Mouse (Mus musculus) c-Kit-positive CD71-positive TER-119-positive erythroid progenitor cells, embryonic 14.5 days (primary cell): ENCODE data around the gene Slc35c2.
A peak's percentile ranks its signal among the peaks of the same experiment; 100 is the strongest.

Experiments used
- DNase-seq: peaks from one replicate; pipeline ENCODE4 v3.0.0-alpha.2; 2013; ENCODE audit warnings: low spot score

The Slc35c2 gene

DNA sequence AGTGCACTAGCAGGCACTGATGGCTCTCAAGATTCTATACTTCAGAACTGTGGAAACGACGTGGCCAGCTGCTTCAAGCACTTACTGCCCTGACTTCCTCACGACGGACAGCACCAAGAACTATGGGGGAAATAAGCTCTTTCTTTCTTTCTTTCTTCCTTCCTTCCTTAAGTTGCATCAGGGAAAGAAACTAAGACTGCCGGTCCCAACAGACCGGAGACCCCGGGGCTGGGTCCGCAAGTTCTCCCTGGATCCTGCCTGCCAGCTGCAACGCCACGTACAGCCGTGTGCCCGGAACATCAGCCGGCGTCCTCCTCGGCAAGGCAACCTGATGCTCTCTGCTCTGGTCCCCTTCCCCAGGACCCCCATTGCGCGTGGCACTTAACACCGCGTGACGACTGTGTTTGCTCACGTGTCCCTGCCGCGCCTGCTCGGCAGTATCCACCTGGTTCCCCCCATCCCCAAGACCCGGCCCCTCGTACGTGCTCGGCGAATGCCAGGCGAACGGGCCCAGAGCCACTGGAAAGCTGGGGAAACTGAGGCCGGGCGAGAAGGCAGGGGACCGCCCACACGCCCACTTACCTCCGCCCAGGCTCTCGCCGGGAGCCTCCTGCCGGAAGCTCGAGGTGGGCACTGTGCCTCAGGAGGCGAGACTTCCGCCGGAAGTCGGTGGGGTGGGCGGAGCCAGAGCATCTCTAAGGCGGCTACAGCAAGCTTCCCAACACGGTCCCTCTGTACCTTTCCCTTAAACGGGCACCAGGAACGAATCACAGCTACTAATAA is at the start of gene Slc35c2:
Slc35c2 (minus strand) TSS at position 668 of the 783 bp plus-strand sequence.
- peak; percentile 79 for DNase-seq

DNA sequence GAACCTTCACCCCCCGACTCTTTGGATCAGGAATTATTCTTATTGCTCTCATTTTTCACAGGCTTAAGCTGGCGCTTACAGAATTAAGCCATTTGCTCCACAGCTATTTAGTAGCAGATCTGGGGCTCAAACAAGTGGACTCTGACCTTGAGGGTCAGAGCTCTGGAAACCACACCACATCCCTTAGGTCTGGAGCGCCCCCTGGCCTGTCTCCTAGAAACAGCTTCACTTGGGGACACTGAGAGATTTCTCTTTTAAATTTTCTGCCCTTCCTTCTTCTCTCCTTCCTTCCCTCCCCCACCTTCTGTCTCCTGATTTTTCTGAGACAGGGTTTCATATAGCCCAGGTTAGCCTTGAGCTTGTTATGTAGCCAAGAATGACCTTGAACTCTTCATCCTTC is 49.5 kb upstream of the Slc35c2 start:
- no peak for DNase-seq

DNA sequence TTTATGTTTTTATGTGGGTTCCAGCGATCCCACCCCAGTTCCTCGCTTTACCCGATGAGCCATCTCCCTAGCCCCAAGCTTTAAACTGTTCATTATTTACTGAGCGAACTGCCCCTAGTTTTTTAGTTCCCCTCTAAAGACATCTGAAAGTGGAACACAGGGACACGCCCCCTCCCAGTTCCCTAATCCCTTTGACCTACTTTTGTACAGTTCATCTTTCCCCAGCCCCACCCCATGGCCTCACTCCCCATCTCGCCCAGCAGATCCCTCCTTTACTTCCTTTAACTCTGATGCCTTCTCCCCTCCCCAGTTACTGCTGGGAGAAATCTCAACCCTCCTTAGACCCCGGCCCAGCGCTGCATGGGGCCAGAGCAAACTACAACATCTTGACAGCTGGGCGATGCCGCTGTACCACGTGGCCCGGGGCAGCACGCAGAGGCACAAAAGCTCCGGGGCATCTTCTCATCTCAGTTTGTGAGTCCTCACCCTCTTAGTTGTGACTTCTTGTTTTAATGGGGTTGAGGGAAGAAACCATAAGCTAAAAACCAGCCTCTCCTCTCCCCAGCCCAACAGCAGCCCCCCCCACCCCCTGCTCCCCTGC is 45.0 kb upstream of the Slc35c2 start:
- DNase-seq: no peak

DNA sequence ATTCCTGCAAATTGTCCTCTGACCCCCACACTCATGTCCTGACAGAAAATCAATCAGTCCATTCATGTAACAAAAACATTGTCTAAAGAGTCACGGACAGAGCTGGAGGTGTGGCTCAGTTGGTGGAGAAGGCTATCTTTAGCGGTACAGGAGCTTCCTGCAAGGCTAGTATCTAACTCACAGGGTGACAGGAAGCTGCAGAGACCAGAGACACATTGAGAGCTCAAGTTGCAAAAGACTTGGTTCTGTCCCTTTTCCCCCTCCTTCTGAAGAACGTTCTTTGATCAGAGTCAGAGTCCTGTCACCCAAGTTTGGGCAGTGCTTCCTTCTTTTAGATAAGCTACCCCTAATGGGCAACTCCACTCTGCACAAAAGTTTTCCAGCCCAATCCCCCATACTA is 42.0 kb upstream of the Slc35c2 start:
- no peak for DNase-seq

DNA sequence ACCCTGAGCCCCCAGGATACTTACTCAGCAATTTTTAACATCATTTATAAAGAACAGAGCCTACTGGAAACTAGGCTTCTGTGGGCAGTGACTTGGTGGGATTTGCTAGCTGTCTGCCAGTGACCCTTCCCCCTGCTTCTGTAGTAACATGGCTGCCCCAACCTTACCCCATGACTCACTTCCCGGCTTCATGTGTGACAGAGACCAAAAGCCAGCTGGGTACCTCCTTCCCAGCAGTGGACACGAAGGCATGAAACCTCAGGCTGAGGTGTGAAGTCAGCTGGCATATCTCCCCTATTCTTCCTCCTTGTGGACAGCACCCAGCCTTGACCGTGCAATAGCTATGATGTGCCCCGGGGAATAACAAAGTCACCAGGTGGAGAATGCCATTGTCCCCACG is 41.1 kb upstream of the Slc35c2 start:
- DNase-seq: no peak

DNA sequence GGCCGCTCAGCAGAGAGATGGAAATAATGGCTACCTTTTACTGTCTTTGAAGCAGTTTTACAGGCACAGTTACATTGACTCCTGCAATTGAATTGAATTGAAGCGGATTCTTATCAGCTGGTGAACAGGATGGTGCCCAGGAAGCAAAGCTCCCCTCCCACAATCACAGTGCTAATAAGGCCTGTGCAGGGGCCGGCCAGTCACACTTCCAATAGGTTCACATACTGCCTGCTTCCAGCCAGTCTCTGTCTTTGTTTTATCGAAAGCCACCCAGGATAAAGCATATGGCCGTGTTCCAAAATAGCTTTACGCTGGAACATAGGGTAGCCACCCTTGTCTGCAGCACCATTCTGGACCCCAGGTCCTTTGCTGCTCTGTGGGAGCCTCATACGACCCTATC is 39.7 kb upstream of the Slc35c2 start:
- no peak for DNase-seq

DNA sequence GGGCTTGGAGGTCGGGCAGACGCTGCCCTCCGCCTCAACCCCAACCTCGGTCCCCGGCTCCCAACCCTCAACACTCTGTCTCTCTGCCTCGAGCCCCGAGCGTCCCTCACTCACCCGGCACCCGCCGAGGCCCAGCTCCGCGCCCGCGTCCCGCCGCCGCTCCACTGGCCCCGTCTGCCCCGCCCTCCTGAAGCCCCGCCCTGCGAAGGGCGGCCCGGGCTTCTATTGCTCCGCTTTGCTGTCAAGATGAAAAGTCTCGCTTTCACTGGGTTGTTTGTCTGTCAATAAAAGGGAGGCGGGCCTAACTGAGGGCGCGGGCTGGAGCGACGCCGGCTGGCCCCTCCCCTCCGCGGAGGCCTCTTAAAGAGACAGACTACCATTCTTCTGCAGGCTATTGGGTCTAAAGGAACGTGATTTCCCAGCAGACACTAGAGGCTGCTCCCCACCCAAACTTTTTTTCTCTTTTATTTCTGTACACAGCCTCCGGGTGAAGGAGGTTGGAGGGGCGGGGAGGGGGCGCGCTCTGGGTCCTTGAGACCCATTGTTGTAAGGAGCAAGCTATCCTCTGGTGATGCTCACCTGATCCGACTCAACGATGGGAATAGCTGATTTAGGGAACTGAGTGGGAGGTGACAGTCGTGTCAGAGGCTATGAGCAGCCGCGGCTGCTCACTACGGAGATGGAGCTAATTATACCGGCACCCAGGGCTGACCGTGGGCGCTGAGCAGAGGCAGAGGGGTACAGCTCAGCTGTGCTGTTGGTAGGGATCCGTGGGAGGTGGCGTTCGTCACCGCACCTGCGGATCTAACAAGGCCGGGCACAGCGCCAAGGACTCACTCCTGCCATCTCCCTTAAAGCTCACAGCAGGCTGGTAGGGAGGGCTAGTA is 38.9 kb upstream of the Slc35c2 start, which contains the start of gene Elmo2:
Elmo2 (minus strand) TSS at position 176 of the 887 bp plus-strand sequence.
- peak; percentile 97 for DNase-seq

DNA sequence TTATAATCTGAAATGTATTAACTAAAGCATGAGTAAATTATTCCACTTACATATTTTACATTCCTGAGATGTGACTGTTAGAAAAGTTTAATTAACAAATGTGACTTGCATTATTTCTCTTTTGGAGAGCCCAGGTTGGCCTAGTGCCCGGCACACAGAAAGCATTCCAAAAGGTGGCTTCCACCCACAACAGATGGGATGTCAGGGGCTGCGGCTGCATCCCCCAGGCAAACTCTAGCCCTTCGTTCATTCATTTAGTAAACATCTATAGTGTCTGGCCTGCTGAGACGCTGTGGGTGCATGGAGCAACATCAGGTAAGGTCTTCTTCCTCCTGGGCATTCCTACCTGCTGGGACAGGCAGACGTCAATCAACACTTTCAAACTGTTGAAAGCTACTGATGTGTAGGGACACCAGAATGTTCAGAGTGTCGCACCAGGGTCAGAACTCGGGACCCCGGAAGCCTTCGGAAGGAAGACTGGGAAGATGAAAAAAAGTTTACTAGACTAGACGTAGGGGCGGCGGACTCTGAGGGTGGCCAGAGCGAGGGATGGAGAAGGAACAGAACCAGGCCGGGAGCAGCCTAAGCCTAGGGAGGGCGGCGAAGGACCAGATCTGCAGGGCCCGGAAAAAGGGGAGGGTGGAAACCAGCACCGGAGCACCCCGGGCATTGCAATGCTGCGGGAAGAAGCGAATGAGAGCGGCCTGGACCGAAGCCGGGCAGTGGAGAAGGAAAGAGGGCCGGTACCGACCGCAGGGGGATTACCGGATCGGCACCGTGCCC is 38.0 kb upstream of the Slc35c2 start:
- DNase-seq: no peak

DNA sequence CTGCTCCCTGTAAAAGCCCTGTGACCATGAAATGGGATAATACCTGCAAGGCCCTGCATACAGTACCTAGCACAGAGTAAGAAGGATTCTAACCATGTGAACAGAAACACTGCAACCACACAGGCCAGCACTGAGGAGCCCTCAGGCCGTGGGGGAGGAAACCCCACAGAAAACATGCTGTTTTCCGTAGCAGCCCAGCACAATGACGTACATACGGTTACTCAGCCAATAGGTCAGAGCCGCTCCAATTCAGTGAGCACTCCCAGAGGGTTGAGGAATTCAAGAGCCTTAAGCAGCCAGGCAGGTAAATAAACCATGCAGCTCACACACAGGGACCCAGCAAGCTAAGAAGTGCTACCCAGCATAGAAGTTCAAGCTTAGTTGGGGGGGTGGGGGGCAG is 36.3 kb upstream of the Slc35c2 start:
- DNase-seq: no peak

DNA sequence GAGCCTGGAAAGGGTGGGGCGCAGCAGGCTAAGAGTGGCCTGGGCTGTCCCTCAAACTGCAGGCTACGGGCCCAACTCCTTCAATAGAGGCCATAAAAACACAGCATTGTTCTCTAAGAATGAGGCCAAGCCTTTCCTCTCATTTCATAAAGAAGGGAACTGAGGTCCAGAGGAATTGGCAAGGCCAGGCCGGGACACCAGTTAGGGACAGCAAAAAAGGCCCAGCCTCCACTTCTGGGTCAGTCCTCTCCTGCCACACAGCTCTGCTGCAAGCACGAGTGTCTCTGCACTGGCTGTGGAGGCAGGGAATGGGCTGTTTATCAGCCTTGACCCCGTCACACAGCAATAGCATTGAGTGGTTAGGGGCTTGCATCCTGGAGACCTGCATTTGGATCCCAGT is 35.8 kb upstream of the Slc35c2 start:
- DNase-seq: no peak

DNA sequence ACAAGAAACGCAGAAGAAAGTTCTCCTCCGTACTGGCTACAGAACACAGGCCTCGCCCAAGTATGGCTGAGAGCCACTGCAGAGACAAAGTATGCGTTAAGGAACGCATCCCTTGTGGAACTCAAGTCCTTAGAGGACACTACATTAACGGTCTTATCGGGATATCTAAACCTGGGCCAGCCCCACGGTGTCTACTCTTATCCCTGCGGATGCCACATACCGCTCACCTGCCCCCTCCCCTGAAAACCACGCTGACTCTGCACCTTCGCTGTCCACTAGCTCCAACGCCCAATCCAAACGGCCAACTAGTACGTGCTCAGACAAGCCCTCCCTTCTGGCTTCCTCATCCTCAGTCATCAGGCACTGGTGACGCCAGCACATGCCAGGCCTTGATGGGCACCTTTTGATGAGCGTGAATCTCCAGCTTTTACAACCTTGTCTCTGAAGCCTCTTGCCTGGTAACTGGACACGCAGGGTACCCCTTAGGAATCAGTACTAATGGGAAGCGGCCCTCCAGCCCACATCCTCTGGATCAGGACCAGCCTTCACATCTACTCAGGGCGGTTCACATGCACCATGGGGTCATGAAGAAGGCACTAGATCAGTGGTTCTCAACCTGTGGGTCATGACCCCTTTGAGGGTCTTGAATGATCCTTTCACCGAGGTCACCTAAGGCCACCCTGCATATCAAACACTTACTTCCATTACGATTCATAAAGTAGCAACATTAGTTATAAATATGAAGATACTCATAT is 34.5 kb upstream of the Slc35c2 start:
- DNase-seq: no peak

DNA sequence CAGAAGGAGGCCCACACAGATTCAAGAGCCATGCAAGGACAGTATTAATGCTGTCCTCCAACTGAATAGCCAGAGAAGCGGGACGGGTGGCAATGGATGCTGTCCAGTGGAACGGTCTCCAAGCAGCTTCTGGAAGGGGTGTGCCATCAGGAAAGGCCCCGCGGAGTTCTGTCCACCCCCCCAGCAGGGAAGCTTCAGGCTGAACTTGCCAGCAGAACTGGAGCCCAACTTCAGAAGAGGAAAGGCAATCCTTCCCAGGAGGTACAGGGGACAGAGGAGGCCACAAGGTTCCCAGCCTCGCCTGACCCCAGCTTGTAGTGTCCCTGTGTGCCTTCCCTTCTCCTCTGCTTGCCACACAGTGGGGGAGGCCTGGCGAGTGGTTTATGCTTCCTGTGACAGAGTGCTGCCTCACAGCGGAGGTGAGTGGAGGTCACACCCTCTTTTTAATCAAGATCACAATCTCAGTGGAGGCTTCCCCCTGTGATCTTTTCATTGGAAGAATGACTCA is 33.8 kb upstream of the Slc35c2 start:
- no peak for DNase-seq

DNA sequence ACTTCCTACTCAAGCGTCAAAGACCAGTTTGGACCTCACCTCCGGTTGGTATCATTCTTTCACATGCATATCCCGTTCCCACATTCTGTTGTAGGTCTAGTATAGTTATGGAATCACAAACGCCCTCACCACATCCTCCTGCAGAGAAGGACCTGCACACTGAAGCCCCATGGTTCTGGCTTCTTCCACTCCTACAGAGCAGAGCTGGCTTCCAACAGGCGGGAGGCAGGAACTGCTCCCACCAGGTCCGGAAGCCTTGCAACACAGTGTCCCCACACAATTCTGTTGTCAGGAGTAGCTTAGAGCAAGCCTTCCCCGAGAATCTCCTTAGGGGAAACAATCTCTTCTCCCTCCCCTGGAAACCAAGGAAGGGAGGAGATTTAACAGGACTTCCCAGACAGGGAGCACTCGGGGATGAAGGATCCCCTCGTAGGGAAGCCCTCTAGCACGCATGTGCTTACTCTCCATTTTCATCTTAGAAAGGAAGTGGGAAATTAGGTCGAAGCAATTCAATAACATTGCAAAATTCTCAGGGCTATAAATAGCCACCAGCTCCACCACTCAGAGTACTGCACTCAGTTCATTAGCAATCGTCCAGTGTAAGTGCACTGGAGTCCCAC is 33.0 kb upstream of the Slc35c2 start:
- no peak for DNase-seq

DNA sequence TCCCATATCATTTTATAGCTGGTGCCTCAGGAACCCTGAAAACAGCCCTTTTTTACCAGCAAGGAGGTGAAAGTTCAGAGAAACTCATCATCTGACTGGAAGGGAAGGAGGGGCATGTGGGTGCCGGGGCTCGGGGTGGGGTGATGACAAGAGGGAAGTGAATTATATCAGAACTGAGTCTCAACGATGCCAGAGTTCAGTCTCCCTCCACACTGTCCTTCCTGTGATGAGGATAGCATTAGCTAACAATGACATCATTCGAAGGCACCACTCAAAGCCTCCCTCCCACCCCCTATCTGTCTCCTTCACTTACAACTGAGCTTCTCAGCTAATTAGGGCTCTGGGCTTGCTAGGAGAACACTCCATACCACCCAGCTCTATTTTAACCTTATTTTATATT is 31.8 kb upstream of the Slc35c2 start:
- DNase-seq: no peak

DNA sequence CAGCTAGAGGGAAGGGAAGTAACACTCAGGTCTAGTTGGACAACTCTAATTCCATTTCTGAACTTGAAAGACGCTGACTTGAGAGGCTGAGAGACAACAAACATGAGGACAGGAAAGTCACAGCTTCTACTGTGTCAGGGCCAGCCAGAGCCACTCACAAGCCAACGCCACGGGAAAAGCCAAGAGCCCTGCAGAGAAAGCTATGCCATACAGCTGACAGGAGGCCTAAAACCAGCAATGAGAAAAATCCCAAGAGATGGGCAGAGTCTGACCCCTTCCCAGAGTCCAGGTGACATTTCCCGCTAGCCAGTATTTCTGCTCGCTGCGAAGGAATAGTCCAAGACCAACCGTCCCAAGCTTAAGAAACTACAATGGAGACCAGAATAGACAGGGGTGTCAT is 31.3 kb upstream of the Slc35c2 start:
- no peak for DNase-seq

DNA sequence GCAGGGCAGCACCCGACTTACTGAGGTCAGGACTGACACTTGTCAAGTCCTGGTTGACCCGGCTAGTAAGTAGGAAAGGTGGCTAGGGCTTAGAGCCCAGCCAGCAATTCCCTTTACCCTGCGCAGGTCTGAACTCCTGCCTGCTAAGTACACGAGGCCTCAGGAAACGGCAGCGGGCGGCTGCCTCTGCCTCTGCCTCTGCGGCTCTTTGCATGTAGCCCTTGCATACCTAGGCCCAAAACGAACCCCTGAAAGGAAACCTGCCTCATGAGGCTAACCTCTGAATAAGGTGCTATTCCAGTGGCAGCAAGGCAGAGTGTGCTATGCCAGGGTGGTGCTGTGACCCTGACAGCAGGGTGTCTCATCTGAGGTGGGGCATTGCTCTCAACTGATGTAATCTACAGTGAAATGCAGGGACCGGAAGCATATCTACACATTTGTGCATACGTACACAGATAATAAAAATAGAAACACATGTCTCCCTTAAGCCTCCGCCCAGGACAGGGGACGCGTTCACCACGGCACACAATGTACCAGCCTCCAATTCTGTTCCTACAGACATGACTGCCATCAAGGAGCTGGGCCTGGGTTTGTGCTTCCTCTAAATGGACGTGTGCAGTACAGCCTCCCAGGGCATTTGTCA is 30.1 kb upstream of the Slc35c2 start:
- DNase-seq: no peak

DNA sequence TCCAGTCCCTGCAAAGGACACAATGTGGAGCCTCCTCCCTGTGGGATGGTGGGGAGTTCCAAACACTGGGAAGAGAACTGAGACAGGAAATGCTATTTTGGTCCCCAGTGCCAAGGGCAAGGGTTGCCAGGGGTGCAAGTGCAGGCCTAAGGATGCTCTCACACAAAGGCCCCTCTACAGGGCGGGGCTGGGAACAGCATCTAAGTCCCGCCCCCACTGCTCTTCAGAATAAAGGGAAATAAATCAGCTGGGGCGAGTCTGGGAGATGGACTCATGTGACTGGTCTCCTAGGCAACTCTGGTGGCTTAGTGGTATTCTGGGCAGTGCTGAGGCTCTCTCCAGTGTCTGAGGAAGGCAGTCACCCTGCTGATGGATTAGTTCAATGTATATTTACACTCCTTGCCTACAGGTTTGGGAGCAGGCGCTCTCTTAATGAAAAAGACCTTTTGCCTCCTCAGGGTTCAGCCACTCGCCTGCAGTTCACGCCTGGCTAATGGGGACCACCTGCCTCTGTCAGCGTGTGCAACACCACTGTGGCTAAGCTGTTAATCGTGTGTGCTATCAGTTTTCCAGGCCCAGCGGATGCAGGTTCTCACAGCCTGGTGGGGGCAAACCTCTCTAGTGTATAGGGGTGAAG is 29.3 kb upstream of the Slc35c2 start:
- no peak for DNase-seq

DNA sequence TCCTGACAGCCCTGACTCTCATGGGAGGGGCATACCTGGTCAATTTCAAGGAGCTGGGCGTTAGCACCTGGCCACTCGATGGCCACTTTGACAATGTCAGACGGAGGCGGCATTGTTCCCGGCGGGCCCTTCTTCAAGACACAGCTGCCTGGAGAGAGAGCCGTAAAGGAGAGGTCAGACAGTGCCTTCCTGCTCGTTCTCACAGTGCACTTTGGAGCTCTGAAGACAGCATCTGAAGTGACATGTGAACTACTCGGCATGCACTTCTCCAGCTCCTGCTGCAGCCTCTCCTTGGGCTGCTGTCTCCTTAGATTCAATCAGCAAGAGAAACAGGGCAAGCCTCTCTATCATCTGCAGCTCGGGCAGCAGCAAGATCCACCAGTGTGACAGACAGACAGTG is 28.5 kb upstream of the Slc35c2 start:
- no peak for DNase-seq

DNA sequence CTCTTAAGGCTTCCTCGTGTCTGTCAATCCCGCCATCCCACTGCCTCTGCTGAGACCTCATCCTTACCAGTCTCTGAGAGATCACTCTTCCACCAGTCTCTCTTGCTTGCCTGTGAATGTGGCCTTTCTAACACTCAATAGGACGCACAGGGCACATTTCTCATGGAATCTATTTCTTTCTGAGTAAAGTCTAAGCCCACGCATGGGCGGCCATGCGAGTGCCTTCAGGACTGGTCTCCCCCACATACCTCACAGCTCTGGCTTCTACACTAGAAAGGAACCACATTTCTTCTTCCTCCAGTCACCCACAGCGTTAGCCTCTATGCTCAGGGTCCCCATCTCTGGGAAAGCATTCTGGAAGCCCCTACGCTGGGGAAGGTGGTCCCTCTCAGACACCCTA is 26.5 kb upstream of the Slc35c2 start:
- no peak for DNase-seq

DNA sequence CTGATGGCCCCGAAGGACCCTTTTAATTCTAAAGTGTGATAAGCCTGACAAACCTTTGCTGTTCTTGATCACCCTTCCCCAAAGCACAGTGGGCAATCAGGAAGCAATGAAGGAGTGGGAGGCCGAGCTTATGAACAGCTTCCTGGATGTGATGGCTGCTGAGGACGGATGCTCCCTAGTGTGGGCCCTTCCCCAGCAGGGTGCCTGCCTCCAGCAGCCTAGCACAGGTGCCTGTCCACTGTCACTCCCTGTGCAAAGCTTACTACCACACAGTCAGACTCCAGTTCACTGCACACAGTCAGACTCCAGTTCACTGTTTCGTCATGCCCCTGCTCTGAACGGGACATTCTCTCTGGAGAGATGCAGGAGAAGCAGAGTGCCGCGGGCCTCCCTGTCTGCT is 24.7 kb upstream of the Slc35c2 start:
- DNase-seq: no peak
